Mouse (Mus musculus) large intestine, adult 2 months (tissue): Measurements from ENCODE around the gene Map7. TPM values are rescaled to one million over a fixed set of nuclear protein-coding genes. Genes with fewer than 3 reads are reported as not detected.
A peak's percentile ranks its signal among the peaks of the same experiment; 100 is the strongest.

Experiments used
- DNase-seq: peaks from one replicate; pipeline ENCODE4 v3.0.0-alpha.2; 2012; ENCODE audit warnings: low read depth, low spot score
- WGBS: fragments of 180-500 bp; shearing (Covaris S2); methylation state at CpG from one replicate; pipeline ENCODE4 v1.1.7; 2018; 5-methylcytosine and 5-hydroxymethylcytosine counted together
- polyA plus RNA-seq: library from polyadenylated mRNA; depleted of rRNA; stranded (reverse); fragments of >200 nt; gene quantifications from 2 replicates; pipeline ENCODE4 v1.2.3, GENCODE M21; 2012; rRNA removed

The Map7 gene
- polyA plus RNA-seq, result 21.6 and 33.7 TPM in 2 replicates

- DNase-seq, result no peak
- 5% methylated on average over 51 of the region's 51 CpGs for WGBS
Observed at GRCm38 (mm10) chr10:20148130-20148772, at the start of gene Map7. TSS of gene Map7 (plus strand) at chr10:20148471.

- WGBS, result 93% methylated on average over 6 of the region's 6 CpGs
- DNase-seq, result no peak
Observed at GRCm38 (mm10) chr10:20101456-20101855, 46.8 kb upstream of the Map7 start.

GRCm38 (mm10) chr10:20104271-20104931, 43.9 kb upstream of the Map7 start:
- WGBS, result 39% methylated on average over 8 of the region's 8 CpGs
- no peak for DNase-seq

GRCm38 (mm10) chr10:20105575-20105974, 42.7 kb upstream of the Map7 start:
- no peak for DNase-seq
- 67% methylated on average over 4 of the region's 4 CpGs for WGBS

GRCm38 (mm10) chr10:20107031-20107430, 41.2 kb upstream of the Map7 start:
- WGBS, result 97% methylated on average over 14 of the region's 14 CpGs
- no peak for DNase-seq

GRCm38 (mm10) chr10:20111508-20111907, 36.8 kb upstream of the Map7 start:
- no peak for DNase-seq
- WGBS, result 90% methylated on average over 5 of the region's 5 CpGs

GRCm38 (mm10) chr10:20112026-20112973, 36.0 kb upstream of the Map7 start:
- DNase-seq, result no peak
- 88% methylated on average over 18 of the region's 18 CpGs for WGBS

- 79% methylated on average over 15 of the region's 15 CpGs for WGBS
- no peak for DNase-seq
Observed at GRCm38 (mm10) chr10:20119504-20120425, 28.5 kb upstream of the Map7 start.

GRCm38 (mm10) chr10:20121981-20122380, 26.3 kb upstream of the Map7 start:
- no peak for DNase-seq
- 92% methylated on average over 4 of the region's 4 CpGs for WGBS

GRCm38 (mm10) chr10:20123401-20123800, 24.9 kb upstream of the Map7 start:
- no peak for DNase-seq
- WGBS, result 44% methylated on average over 9 of the region's 9 CpGs

GRCm38 (mm10) chr10:20124576-20124975, 23.7 kb upstream of the Map7 start:
- 89% methylated on average over 12 of the region's 12 CpGs for WGBS

GRCm38 (mm10) chr10:20125226-20125625, 23.0 kb upstream of the Map7 start:
- peak; percentile 38 for DNase-seq
- 34% methylated on average over 4 of the region's 4 CpGs for WGBS

More at GRCm38 (mm10) chr10:20124576-20124975, 23.7 kb upstream of the Map7 start:
- no peak for DNase-seq

GRCm38 (mm10) chr10:20132933-20133652, 15.2 kb upstream of the Map7 start:
- WGBS, result 28% methylated on average over 12 of the region's 12 CpGs

GRCm38 (mm10) chr10:20135350-20136058, 12.8 kb upstream of the Map7 start:
- WGBS, result 82% methylated on average over 15 of the region's 15 CpGs
- no peak for DNase-seq

More at GRCm38 (mm10) chr10:20132933-20133652, 15.2 kb upstream of the Map7 start:
- DNase-seq, result peak; percentile 85

GRCm38 (mm10) chr10:20136505-20136904, 11.8 kb upstream of the Map7 start:
- DNase-seq, result no peak
- 46% methylated on average over 1 of the region's 1 CpGs for WGBS

GRCm38 (mm10) chr10:20141376-20141775, 6.9 kb upstream of the Map7 start:
- no peak for DNase-seq
- WGBS, result 80% methylated on average over 17 of the region's 17 CpGs

- 1% methylated on average over 50 of the region's 58 CpGs for WGBS
- peak; percentile 60 for DNase-seq
Observed at GRCm38 (mm10) chr10:20148773-20149120, 476 bp downstream of the Map7 start.
